Mouse (Mus musculus) urinary bladder, postnatal 14 days (tissue): ENCODE data around the gene Nqo1.
A peak's percentile ranks its signal among the peaks of the same experiment; 100 is the strongest.

Experiments
- DNase-seq: peaks from one replicate; pipeline ENCODE4 v3.0.0; 2021; ENCODE audit warnings: low spot score

The Nqo1 gene

DNA sequence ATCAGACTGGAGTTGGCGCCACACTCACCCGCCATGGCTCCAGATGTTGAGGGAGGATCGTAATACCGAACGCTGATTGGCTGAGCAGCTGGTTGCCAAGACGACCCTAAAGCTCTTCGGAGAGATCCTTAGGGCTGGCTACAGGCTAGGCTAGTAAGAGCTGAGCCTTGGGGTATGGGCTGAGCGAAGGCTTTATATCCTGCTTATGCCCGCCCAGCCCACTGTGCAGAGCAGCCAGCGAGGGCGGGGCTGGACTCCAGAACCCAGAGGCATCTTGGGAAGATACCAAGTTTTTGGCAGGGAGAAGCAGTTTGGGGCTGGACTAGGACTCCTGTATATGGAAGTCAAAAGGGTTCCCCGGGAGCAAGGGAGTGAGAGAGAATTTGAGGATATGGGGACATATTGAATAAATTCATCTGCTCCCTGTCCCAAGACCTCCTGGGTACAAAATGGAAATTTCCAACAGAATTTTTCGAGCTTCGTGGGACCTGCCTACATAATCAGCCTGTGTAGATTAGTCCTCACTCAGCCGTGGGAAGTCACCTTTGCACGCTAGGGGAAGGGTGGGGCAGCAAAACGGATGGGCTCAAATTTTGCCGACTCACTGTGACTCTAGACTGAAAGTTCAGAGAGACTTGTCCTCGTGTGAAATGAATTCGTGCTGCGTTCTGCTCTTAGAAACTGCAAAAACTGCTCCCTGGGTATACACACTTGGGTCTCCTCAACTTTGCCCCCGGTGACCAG lies at the start of gene Nqo1:
Gene Nqo1 (minus strand): TSS at position 169 of the 744 bp plus-strand sequence.
- DNase-seq, result peak; percentile 84

- DNase-seq, result no peak
Observed at GRCm38 (mm10) chr8:107451414-107452066, 48.5 kb upstream of the Nqo1 start.

DNA sequence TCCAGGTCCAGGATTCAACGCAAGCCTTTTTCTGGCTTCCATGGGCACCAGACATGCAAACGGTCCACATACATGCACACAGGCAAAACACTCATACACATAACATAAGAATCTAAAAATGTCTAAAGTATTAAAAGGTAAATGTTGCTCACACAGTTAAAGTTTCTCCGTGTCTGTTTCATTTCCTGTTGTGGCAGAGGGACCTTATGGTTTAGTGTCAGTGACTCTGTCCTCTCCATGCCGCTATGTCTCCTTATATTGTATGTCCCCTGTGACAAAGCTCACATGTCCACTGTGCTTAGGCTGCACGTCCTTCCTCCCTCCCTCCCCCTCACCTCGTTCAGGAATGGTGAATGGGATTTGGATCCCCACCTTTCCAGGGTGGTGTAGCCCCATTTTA lies 46.6 kb upstream of the Nqo1 start:
- no peak for DNase-seq

GRCm38 (mm10) chr8:107449130-107449529 lies 46.1 kb upstream of the Nqo1 start:
- no peak for DNase-seq

DNA sequence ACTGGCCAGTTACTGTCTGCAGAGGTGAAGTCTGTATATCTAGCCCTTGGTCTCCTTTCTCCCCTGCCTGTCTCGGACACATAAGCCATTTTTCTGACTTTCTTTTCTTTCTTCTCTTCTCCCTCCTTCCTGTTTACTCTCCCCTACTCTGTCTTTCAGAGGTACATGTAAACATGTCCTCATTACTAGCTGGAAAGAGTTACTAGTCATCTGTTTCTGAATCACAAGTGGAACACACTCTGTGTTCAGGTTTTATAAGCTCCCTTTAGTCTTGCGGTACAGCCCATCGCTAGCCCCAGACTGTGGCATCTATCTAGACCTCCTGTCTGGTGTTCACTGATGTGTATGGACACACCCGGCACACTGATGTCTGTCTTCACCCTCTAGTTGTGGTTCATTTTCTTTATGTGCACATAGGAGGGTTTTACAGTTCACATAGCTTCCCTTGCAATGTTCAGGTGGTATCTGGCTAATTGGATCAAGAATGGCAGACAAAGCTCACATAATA lies 45.4 kb upstream of the Nqo1 start:
- no peak for DNase-seq

- no peak for DNase-seq
Observed at GRCm38 (mm10) chr8:107447713-107448112, 44.7 kb upstream of the Nqo1 start.

DNA sequence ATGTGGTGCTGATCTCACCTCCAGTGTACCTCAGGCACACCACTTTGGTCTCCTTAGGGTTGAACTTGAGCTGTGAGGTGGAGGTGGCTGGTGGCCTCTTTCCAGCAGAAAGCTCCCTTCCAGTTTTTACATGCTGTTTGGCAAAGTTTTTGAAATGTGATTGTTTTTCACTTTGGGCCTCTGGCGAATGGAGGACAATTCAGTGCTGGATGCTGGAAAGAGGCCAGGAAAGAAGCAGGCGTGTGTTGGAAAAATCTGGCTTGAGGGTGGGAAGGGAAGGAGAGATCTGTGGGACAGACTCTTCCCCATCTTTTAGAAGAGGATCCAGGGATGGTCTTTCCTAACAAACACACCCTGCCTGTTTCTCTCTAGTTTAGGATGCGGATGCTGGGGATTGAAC lies 41.6 kb upstream of the Nqo1 start:
- no peak for DNase-seq

- DNase-seq, result no peak
Observed at GRCm38 (mm10) chr8:107439880-107440625, 37.0 kb upstream of the Nqo1 start.

DNA sequence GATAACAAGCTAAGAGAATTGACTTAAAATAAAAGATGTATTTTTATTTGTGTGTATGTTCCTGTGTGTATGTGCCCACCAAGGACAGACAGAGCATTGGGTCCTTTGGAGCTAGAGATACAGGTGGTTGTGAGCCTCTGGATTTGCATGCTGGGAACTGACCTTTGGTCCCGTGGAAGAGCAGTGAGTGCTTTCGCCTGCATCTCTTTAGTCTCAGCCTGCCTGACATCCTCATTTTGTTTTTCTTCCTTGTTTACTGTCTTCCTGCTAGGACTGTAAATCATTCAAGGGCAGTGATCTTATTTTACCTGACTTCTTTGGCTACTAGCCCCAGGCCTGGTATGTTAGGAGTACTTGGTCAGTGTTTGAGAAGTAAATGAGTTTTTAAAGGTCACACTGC lies 34.7 kb upstream of the Nqo1 start:
- no peak for DNase-seq

GRCm38 (mm10) chr8:107436841-107437421 lies 33.9 kb upstream of the Nqo1 start:
- DNase-seq, result peak; percentile 45

GRCm38 (mm10) chr8:107435962-107436831 lies 33.2 kb upstream of the Nqo1 start, which contains the start of gene Wwp2:
Gene Wwp2 (plus strand): TSS chr8:107436365.
- peak; percentile 74 for DNase-seq

DNA sequence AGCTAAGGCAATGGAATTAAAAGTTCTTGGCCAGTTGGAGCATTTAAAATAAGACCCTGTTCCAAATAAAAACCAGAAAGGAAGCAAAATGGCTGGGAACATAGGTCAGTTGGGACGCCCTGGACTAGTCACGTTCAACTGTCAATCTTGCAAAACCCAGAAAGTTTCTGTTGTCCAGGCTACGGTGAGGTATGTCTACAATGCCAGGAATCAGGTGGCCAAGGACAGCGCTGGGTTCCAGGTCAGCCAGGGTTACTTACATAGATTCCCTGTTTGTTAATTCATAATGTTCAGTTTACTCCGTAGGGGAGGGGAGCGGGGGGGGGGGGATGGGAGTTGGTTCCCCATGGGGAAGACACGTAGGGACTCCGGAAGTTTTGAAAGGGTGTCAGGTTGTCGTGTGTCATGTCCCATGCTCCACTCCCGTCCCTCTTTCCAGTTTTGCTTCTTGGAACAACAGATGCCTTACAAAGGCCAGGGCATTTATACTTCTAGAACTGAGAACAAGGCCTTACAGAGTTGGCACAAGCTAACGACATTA lies 32.5 kb upstream of the Nqo1 start:
- no peak for DNase-seq

DNA sequence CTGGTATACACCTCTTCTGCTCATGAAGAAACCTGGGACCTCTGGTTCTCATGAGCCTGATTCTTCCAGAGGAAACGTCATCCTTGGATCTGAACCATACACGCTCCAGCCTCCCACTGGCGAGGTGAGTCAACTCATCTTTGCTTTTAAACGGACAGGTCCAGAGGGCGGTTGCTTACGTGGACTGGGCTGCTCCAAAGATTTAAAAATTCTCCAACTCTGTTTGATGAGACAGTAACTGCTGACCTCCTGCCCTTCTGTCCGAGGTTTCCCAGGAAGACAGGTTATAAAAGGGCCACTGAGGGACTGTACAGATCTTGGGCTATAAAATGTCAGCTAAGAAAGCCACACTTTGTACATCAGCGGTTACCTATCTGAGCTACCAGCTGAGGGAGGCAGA lies 27.8 kb upstream of the Nqo1 start:
- no peak for DNase-seq

GRCm38 (mm10) chr8:107425230-107425597 lies 22.2 kb upstream of the Nqo1 start:
- no peak for DNase-seq

- DNase-seq, result peak; percentile 97
Observed at GRCm38 (mm10) chr8:107424597-107425229, 21.7 kb upstream of the Nqo1 start, which contains the start of gene Nob1. Gene Nob1 (minus strand): TSS chr8:107425051.

- DNase-seq, result no peak
Observed at GRCm38 (mm10) chr8:107424176-107424575, 21.2 kb upstream of the Nqo1 start.

DNA sequence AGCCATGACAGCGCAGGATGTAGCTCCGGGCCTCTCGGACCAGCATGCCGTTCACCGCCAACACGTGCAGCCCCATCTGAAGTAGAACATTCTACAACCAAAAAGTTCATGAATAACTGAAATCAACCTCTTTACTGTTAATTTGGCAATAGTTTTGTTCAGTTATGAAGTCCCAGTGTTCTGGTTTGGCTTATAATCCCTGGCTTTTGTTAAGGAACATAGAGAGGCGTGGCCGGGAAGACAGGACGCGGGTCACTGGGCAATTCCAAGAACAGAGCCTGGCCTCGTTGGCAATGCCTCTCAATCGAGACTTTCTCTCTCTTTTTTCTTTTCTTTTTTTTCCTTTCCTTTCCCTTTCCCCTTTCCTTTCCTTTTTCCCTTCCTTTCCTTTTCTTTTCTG lies 14.0 kb upstream of the Nqo1 start:
- no peak for DNase-seq

DNA sequence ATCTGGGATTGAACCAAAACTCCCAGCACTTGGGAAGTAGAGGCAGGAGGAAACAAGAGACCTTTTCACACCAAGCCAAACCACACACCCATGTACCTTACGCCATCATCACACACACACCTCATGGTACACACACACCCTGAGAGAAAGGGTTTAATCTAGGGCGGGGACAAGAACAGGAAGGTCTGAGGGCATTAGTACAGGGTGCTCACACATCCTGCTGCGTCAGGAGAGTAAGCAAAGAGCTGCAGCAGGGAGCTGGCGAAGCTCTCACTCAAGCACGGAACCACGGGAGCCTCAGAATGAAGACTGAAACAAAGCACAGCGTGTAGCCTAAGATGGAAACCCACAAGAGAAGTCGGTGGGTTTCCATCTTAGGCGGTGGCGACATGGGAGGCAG lies 10.9 kb upstream of the Nqo1 start:
- no peak for DNase-seq

DNA sequence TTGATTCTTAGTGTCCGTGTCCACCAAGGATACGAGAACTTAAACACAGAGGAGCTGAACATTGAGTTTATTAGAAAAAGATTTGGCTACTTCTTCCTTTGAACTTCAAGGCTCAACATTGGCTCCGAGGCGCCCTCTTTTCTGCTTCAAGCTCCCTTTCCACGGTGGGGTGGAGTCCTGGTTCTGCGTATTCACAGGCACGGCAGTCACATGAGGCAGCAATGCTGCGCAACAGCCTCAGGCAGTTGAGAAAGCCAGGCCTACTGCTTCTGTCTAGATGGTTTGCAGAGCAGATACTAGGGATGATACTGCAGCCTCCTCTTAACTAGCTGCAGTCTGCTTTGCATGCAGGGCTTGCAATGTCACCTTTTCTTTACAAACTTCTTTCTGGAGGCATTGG lies 9.5 kb upstream of the Nqo1 start:
- no peak for DNase-seq

DNA sequence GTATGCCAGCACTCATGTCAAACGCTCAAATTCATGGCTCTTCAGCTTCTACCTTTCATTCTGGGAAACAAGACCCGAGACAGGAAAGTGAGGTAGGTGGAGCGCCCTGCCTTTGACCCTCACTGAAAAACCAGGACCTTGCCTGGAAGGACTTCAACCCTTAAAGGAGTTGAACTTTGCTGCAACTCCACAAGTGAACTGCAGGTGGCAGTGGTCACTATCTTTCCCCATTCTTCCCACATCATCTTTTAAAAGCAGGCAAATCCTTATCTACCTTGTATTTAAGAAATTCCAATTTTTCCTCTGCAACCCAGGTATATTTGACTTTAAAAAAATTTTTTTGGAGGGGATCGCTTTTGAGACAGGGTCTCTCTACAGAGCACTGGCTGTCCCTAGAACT lies 8.4 kb upstream of the Nqo1 start:
- DNase-seq, result no peak

DNA sequence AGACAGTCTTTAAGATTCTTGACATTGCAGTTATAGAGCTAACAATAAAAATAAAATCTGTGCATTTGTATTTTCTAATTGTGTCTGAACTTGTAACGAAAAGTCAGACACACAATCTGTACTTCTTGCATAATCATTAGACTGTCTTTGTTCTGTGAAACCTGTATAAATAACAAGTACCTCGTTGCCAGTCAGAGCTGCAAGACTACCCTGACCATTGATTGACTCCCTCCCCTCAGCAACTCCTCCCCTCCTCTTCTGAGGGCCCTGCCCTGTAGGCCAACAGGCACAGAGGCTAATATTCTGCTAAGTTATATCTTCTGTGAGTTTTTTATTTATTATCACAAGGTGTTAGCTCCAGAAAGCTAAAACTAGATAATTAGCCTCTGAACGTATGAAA lies 2.9 kb upstream of the Nqo1 start:
- DNase-seq, result no peak
